Mouse (Mus musculus) erythroid progenitor cell, adult 5-6 weeks (primary cell): ENCODE results near the gene Tmem262. TPM values are rescaled to one million over a fixed set of nuclear protein-coding genes. Genes with fewer than 3 reads are reported as not detected.

Experiments used
- total RNA-seq, 2 experiments: library from RNA; stranded (forward) in 1 of 2; stranded (reverse) in 1 of 2; fragments of 150-400 nt in 1 of 2; fragments of 186-747, 209-891 nt in 1 of 2; gene quantifications; 2 replicates each; pipeline versions ENCODE4 v1.2.3 to v1.2.4; 2015 to 2017; ENCODE audit warnings: low replicate concordance in 2 of 2

Tmem262 gene
- total RNA-seq, 2 experiments from 2014 or later, result not detected

Other genes with a start within 250 kb of the Tmem262 start
- 3.6 and 9.2 TPM in 2 replicates for gene Frmd8, start 204.8 kb upstream of the Tmem262 start, total RNA-seq (2015; ENCODE audit: low replicate concordance)
- 4.2 and 6.0 TPM in 2 replicates for gene Frmd8, start 204.8 kb upstream of the Tmem262 start, total RNA-seq (2017; ENCODE audit: low replicate concordance)
- gene Slc25a45, start 202.2 kb upstream of the Tmem262 start, total RNA-seq (2015; ENCODE audit: low replicate concordance), result 2.9 and 8.8 TPM in 2 replicates
- 7.2 and 7.8 TPM in 2 replicates for gene Slc25a45, start 202.2 kb upstream of the Tmem262 start, total RNA-seq (2017; ENCODE audit: low replicate concordance)
- gene Tigd3, start 185.9 kb upstream of the Tmem262 start, total RNA-seq (2015; ENCODE audit: low replicate concordance), result 3.8 and 4.7 TPM in 2 replicates
- 8.2 and 9.4 TPM in 2 replicates for gene Tigd3, start 185.9 kb upstream of the Tmem262 start, total RNA-seq (2017; ENCODE audit: low replicate concordance)
- gene Dpf2, start 167.0 kb upstream of the Tmem262 start, total RNA-seq (2015; ENCODE audit: low replicate concordance), result 25.9 and 71.7 TPM in 2 replicates
- 43.9 and 168 TPM in 2 replicates for gene Dpf2, start 167.0 kb upstream of the Tmem262 start, total RNA-seq (2017; ENCODE audit: low replicate concordance)
- 0.72 TPM in 1 of 2 replicates, not detected in the other for gene Cdc42ep2, start 155.2 kb upstream of the Tmem262 start, total RNA-seq (2015; ENCODE audit: low replicate concordance)
- gene Cdc42ep2, start 155.2 kb upstream of the Tmem262 start, total RNA-seq (2017; ENCODE audit: low replicate concordance), result not detected in 2 replicates
- 64.9 and 72.5 TPM in 2 replicates for gene Pola2, start 115.8 kb upstream of the Tmem262 start, total RNA-seq (2015; ENCODE audit: low replicate concordance)
- 55.1 and 71.9 TPM in 2 replicates for gene Pola2, start 115.8 kb upstream of the Tmem262 start, total RNA-seq (2017; ENCODE audit: low replicate concordance)
- gene Slc22a20, start 93.9 kb upstream of the Tmem262 start, total RNA-seq (2015; ENCODE audit: low replicate concordance), result not detected in 2 replicates
- not detected in 2 replicates for gene Slc22a20, start 93.9 kb upstream of the Tmem262 start, total RNA-seq (2017; ENCODE audit: low replicate concordance)
- 38.1 and 49.7 TPM in 2 replicates for gene Capn1, start 64.1 kb upstream of the Tmem262 start, total RNA-seq (2015; ENCODE audit: low replicate concordance)
- gene Capn1, start 64.1 kb upstream of the Tmem262 start, total RNA-seq (2017; ENCODE audit: low replicate concordance), result 63.8 and 64.3 TPM in 2 replicates
- gene Syvn1, start 33.5 kb upstream of the Tmem262 start, total RNA-seq (2015; ENCODE audit: low replicate concordance), result 29.3 and 45.8 TPM in 2 replicates
- 16.8 and 20.8 TPM in 2 replicates for gene Syvn1, start 33.5 kb upstream of the Tmem262 start, total RNA-seq (2017; ENCODE audit: low replicate concordance)
- 27.2 and 31.4 TPM in 2 replicates for gene Mrpl49, start 22.2 kb upstream of the Tmem262 start, total RNA-seq (2015; ENCODE audit: low replicate concordance)
- gene Mrpl49, start 22.2 kb upstream of the Tmem262 start, total RNA-seq (2017; ENCODE audit: low replicate concordance), result 13.0 and 40.8 TPM in 2 replicates
- 666 and 864 TPM in 2 replicates for gene Fau, start 22.2 kb upstream of the Tmem262 start, total RNA-seq (2015; ENCODE audit: low replicate concordance)
- 450 and 703 TPM in 2 replicates for gene Fau, start 22.2 kb upstream of the Tmem262 start, total RNA-seq (2017; ENCODE audit: low replicate concordance)
- 5.9 and 7.2 TPM in 2 replicates for gene Znhit2, start 18.8 kb upstream of the Tmem262 start, total RNA-seq (2015; ENCODE audit: low replicate concordance)
- 3.0 and 5.7 TPM in 2 replicates for gene Znhit2, start 18.8 kb upstream of the Tmem262 start, total RNA-seq (2017; ENCODE audit: low replicate concordance)
- gene Tm7sf2, start 11.7 kb upstream of the Tmem262 start, total RNA-seq (2015; ENCODE audit: low replicate concordance), result 14.1 TPM in 1 of 2 replicates, not detected in the other
- gene Tm7sf2, start 11.7 kb upstream of the Tmem262 start, total RNA-seq (2017; ENCODE audit: low replicate concordance), result 1.9 TPM in 1 of 2 replicates, not detected in the other
- 17.3 and 30.2 TPM in 2 replicates for gene Vps51, start 2.8 kb upstream of the Tmem262 start, total RNA-seq (2015; ENCODE audit: low replicate concordance)
- gene Vps51, start 2.8 kb upstream of the Tmem262 start, total RNA-seq (2017; ENCODE audit: low replicate concordance), result 10.5 and 10.9 TPM in 2 replicates
- not detected in 2 replicates for gene Gm28374, start 2.2 kb downstream of the Tmem262 start, total RNA-seq (2015; ENCODE audit: low replicate concordance)
- gene Gm28374, start 2.2 kb downstream of the Tmem262 start, total RNA-seq (2017; ENCODE audit: low replicate concordance), result not detected in 2 replicates
- 6.3 and 6.5 TPM in 2 replicates for gene Zfpl1, start 4.9 kb downstream of the Tmem262 start, total RNA-seq (2015; ENCODE audit: low replicate concordance)
- gene Zfpl1, start 4.9 kb downstream of the Tmem262 start, total RNA-seq (2017; ENCODE audit: low replicate concordance), result 20.0 and 23.5 TPM in 2 replicates
- 70.3 and 72.1 TPM in 2 replicates for gene Cdca5, start 5.0 kb downstream of the Tmem262 start, total RNA-seq (2015; ENCODE audit: low replicate concordance)
- 56.7 and 64.8 TPM in 2 replicates for gene Cdca5, start 5.0 kb downstream of the Tmem262 start, total RNA-seq (2017; ENCODE audit: low replicate concordance)
- gene AC131692.1, start 14.4 kb downstream of the Tmem262 start, total RNA-seq (2015; ENCODE audit: low replicate concordance), result 21.4 TPM in 1 of 2 replicates, not detected in the other
- gene AC131692.1, start 14.4 kb downstream of the Tmem262 start, total RNA-seq (2017; ENCODE audit: low replicate concordance), result 12.1 and 29.4 TPM in 2 replicates
- gene Naaladl1, start 25.7 kb downstream of the Tmem262 start, total RNA-seq (2015; ENCODE audit: low replicate concordance), result 14.7 and 15.9 TPM in 2 replicates
- 6.4 and 9.8 TPM in 2 replicates for gene Naaladl1, start 25.7 kb downstream of the Tmem262 start, total RNA-seq (2017; ENCODE audit: low replicate concordance)
- gene Sac3d1, start 38.6 kb downstream of the Tmem262 start, total RNA-seq (2015; ENCODE audit: low replicate concordance), result 2.5 and 5.9 TPM in 2 replicates
- gene Sac3d1, start 38.6 kb downstream of the Tmem262 start, total RNA-seq (2017; ENCODE audit: low replicate concordance), result 4.4 and 4.6 TPM in 2 replicates
- 52.8 and 61.6 TPM in 2 replicates for gene Snx15, start 48.3 kb downstream of the Tmem262 start, total RNA-seq (2015; ENCODE audit: low replicate concordance)
- gene Snx15, start 48.3 kb downstream of the Tmem262 start, total RNA-seq (2017; ENCODE audit: low replicate concordance), result 23.8 and 39.4 TPM in 2 replicates
- gene Batf2, start 61.0 kb downstream of the Tmem262 start, total RNA-seq (2015; ENCODE audit: low replicate concordance), result 2.5 and 7.1 TPM in 2 replicates
- 1.7 TPM in 1 of 2 replicates, not detected in the other for gene Batf2, start 61.0 kb downstream of the Tmem262 start, total RNA-seq (2017; ENCODE audit: low replicate concordance)
- gene Arl2, start 61.5 kb downstream of the Tmem262 start, total RNA-seq (2015; ENCODE audit: low replicate concordance), result 17.2 and 19.8 TPM in 2 replicates
- gene Arl2, start 61.5 kb downstream of the Tmem262 start, total RNA-seq (2017; ENCODE audit: low replicate concordance), result 9.4 and 17.3 TPM in 2 replicates
- not detected in 2 replicates for gene Majin, start 104.4 kb downstream of the Tmem262 start, total RNA-seq (2015; ENCODE audit: low replicate concordance)
- gene Majin, start 104.4 kb downstream of the Tmem262 start, total RNA-seq (2017; ENCODE audit: low replicate concordance), result not detected in 2 replicates
- not detected in 2 replicates for gene Gpha2, start 146.3 kb downstream of the Tmem262 start, total RNA-seq (2015; ENCODE audit: low replicate concordance)
- gene Gpha2, start 146.3 kb downstream of the Tmem262 start, total RNA-seq (2017; ENCODE audit: low replicate concordance), result not detected in 2 replicates
- 52.6 and 79.6 TPM in 2 replicates for gene Ppp2r5b, start 155.8 kb downstream of the Tmem262 start, total RNA-seq (2015; ENCODE audit: low replicate concordance)
- gene Ppp2r5b, start 155.8 kb downstream of the Tmem262 start, total RNA-seq (2017; ENCODE audit: low replicate concordance), result 117 and 224 TPM in 2 replicates
- 13.8 and 18.0 TPM in 2 replicates for gene Atg2a, start 161.6 kb downstream of the Tmem262 start, total RNA-seq (2015; ENCODE audit: low replicate concordance)
- gene Atg2a, start 161.6 kb downstream of the Tmem262 start, total RNA-seq (2017; ENCODE audit: low replicate concordance), result 18.4 and 18.6 TPM in 2 replicates
- 20.1 and 23.4 TPM in 2 replicates for gene Ehd1, start 196.7 kb downstream of the Tmem262 start, total RNA-seq (2015; ENCODE audit: low replicate concordance)
- 17.5 and 30.7 TPM in 2 replicates for gene Ehd1, start 196.7 kb downstream of the Tmem262 start, total RNA-seq (2017; ENCODE audit: low replicate concordance)
- gene Cdc42bpg, start 226.4 kb downstream of the Tmem262 start, total RNA-seq (2015; ENCODE audit: low replicate concordance), result 0.36 TPM in 1 of 2 replicates, not detected in the other
- gene Cdc42bpg, start 226.4 kb downstream of the Tmem262 start, total RNA-seq (2017; ENCODE audit: low replicate concordance), result 1.4 and 1.5 TPM in 2 replicates